Comparison of ENCODE assay signal across 29 mouse cellular contexts in genomic region chr8:81522085-81522484, GRCm38 (mm10).
DNase-seq lines count a peak whose midpoint lies in the region.
"Had no signal": no experiment of that assay in that cellular context is flagged by ENCODE, and none has a peak within 500 bp of the region (broad histone marks: within the 10 kb centered on the region; RNA-seq: fewer than 3 reads in every experiment).

No protein-coding gene starts in this region.

- intact Hi-C loops in left cerebral cortex, postnatal 25 days (cut with DNase I): no loop called here

- H3K4me1 ChIP-seq in heart, embryonic 10.5 days: no peaks in the 10 kb centered on the region
- H3K4me1 ChIP-seq: embryonic facial prominence, embryonic 13.5 days; forebrain, embryonic 15.5 days; hindbrain, embryonic 10.5 days; intestine, embryonic 15.5 days; liver, embryonic 12.5 days; megakaryocyte, embryonic 14.5 days; midbrain, embryonic 13.5 days had no signal

- whole genome bisulfite sequencing in heart, embryonic 10.5 days: 83% methylated on average over 2 of the region's 2 CpGs

- no peak overlapping the region for H3K4me3 ChIP-seq in heart, embryonic 10.5 days
- H3K4me3 ChIP-seq: embryonic facial prominence, embryonic 13.5 days; forebrain, embryonic 10.5 days; forebrain, embryonic 15.5 days; hindbrain, embryonic 10.5 days; intestine, embryonic 15.5 days; liver, embryonic 12.5 days; megakaryocyte, embryonic 14.5 days; midbrain, embryonic 13.5 days had no signal

- H3K27me3 ChIP-seq in heart, embryonic 10.5 days (ENCODE audit: insufficient read depth, poor library complexity, severe bottlenecking): no peaks in the 10 kb centered on the region
- H3K27me3 ChIP-seq: embryonic facial prominence, embryonic 13.5 days; forebrain, embryonic 15.5 days; intestine, embryonic 15.5 days; liver, embryonic 12.5 days; megakaryocyte, embryonic 14.5 days; midbrain, embryonic 13.5 days had no signal

- H3K9me3 ChIP-seq in heart, embryonic 10.5 days: no peaks in the 10 kb centered on the region
- H3K9me3 ChIP-seq: embryonic facial prominence, embryonic 13.5 days; forebrain, embryonic 10.5 days; forebrain, embryonic 15.5 days; hindbrain, embryonic 10.5 days; intestine, embryonic 15.5 days; liver, embryonic 12.5 days; megakaryocyte, embryonic 14.5 days; midbrain, embryonic 13.5 days had no signal

- DNase-seq in retina, postnatal 1 day: peak; percentile 10
- no peak for DNase-seq in retina, embryonic 14.5 days (ENCODE audit: low spot score)
- peak; percentile 20 for DNase-seq in cerebellum, adult 8-10 months
- peak; percentile 13 to 28 for DNase-seq in cerebellum, postnatal 25 days
- no peak for DNase-seq in heart, embryonic 10.5 days (ENCODE audit: low spot score)
- no peak for DNase-seq in thymus, postnatal 0 days (ENCODE audit: low spot score)
- DNase-seq in left cerebral cortex, postnatal 25 days (ENCODE audit: low spot score in 2 of 2): no peak
- DNase-seq: adrenal gland, adult 2 months; adrenal gland, postnatal 36 days; embryo, embryonic 11 days; heart, postnatal 14 days; kidney, adult 2 months; kidney, postnatal 4 days; left cerebral cortex, postnatal 4 days; liver, postnatal 0 days; lung, postnatal 36 days; right cerebral cortex, postnatal 4 days; thymus, adult 18-20 months; thymus, postnatal 36 days had no signal

- no peak overlapping the region for H3K27ac ChIP-seq in heart, embryonic 10.5 days
- H3K27ac ChIP-seq: embryonic facial prominence, embryonic 13.5 days; forebrain, embryonic 10.5 days; forebrain, embryonic 15.5 days; hindbrain, embryonic 10.5 days; hindbrain, postnatal 0 days; intestine, embryonic 15.5 days; liver, embryonic 12.5 days; midbrain, embryonic 13.5 days; stomach, postnatal 0 days had no signal

- no peaks in the 10 kb centered on the region for H3K36me3 ChIP-seq in heart, embryonic 10.5 days
- H3K36me3 ChIP-seq: embryonic facial prominence, embryonic 13.5 days; forebrain, embryonic 10.5 days; forebrain, embryonic 15.5 days; hindbrain, embryonic 10.5 days; intestine, embryonic 15.5 days; liver, embryonic 12.5 days; midbrain, embryonic 13.5 days had no signal

Comparison
In these comparisons a context has a peak if more than half of its experiments do, and no peak if none do; other contexts are left out.
1. DNase-seq: peak in retina, postnatal 1 day (single experiment), cerebellum, adult 8-10 months (single experiment) and cerebellum, postnatal 25 days (2 of 2); none in retina, embryonic 14.5 days (single experiment), heart, embryonic 10.5 days (single experiment), thymus, postnatal 0 days (single experiment) and left cerebral cortex, postnatal 25 days (0 of 2).